23 mouse cellular contexts compared by ENCODE assay signal in genomic region chr8:104412805-104413532, GRCm38 (mm10). TPM values are rescaled to one million over a fixed set of nuclear protein-coding genes. Genes with fewer than 3 reads are reported as not detected.
DNase-seq lines count a peak whose midpoint lies in the region; ATAC-seq and TF ChIP-seq lines count a peak whose summit lies in the region.
"Had no signal": no experiment of that assay in that cellular context is flagged by ENCODE, and none has a peak within 500 bp of the region (broad histone marks: within the 10 kb centered on the region; RNA-seq: fewer than 3 reads in every experiment).

No protein-coding gene starts in this region.

- no peak for DNase-seq in heart, adult 9 months (ENCODE audit: low spot score in 2 of 2)
- DNase-seq in kidney, postnatal 14 days = peak; percentile 30
- DNase-seq in kidney, adult 11 months = no peak
- peak; percentile 24 for DNase-seq in CH12.LX (ENCODE audit: extremely low read depth)
- DNase-seq in brain, adult 2 months (ENCODE audit: low read depth, low spot score) = peak; percentile 52
- DNase-seq in T-cell, adult 2 months (ENCODE audit: low spot score) = no peak
- DNase-seq in layer of hippocampus, adult 9-10 months (ENCODE audit: low spot score) = no peak
- DNase-seq: adrenal gland, postnatal 36 days; cerebellum, adult 2 months; cerebellum, postnatal 36 days; forebrain, postnatal 0 days; gastrocnemius, adult 2 months; lung, postnatal 10 days; right cerebral cortex, postnatal 14 days; thymus, postnatal 36 days had no signal

- peak overlapping the region; percentile 69 for H3K27ac ChIP-seq in heart, embryonic 15.5 days
- H3K27ac ChIP-seq in CH12.LX (ENCODE audit: insufficient read depth, low read depth) = no peak overlapping the region
- H3K27ac ChIP-seq: embryonic facial prominence, embryonic 15.5 days; forebrain, embryonic 10.5 days; gastrocnemius, adult 2 months; hindbrain, embryonic 13.5 days; liver, embryonic 14.5 days; midbrain, embryonic 15.5 days; neural tube, embryonic 15.5 days had no signal

- H3K27me3 ChIP-seq in heart, embryonic 15.5 days = no peaks in the 10 kb centered on the region
- peaks cover 10% of the 10 kb centered on the region for H3K27me3 ChIP-seq in CH12.LX (replicated peaks)
- H3K27me3 ChIP-seq: embryonic facial prominence, embryonic 15.5 days; hindbrain, embryonic 13.5 days; midbrain, embryonic 15.5 days; neural tube, embryonic 15.5 days had no signal

- no peak overlapping the region for H3K9ac ChIP-seq in heart, embryonic 15.5 days
- no peak overlapping the region for H3K9ac ChIP-seq in CH12.LX (ENCODE audit: insufficient read depth, low read depth)
- H3K9ac ChIP-seq: embryonic facial prominence, embryonic 15.5 days; forebrain, postnatal 0 days; hindbrain, embryonic 13.5 days; liver, embryonic 14.5 days; midbrain, embryonic 15.5 days; neural tube, embryonic 15.5 days had no signal

- TF ChIP-seq POLR2A in CH12.LX (IDR thresholded peaks at IDR 0.05; ENCODE audit: low read depth, low read length) = no peak

- H3K4me1 ChIP-seq in heart, embryonic 15.5 days (replicated peaks) = peaks cover 27% of the 10 kb centered on the region
- peaks cover 18 to 43% of the 10 kb centered on the region in 2 experiments for H3K4me1 ChIP-seq in CH12.LX (ENCODE audit: control insufficient read depth in 1 of 2, insufficient read depth in 2 of 2)
- H3K4me1 ChIP-seq: hindbrain, embryonic 13.5 days; midbrain, embryonic 15.5 days; neural tube, embryonic 15.5 days had no signal

- no peak for ATAC-seq in heart, embryonic 15.5 days (replicated peaks; ENCODE audit: insufficient number of reproducible peaks, insufficient read depth, low FRiP score, low read depth)
- ATAC-seq: inflammation-experienced regulatory T-cells, adult 6 months had no signal

- H3K4me3 ChIP-seq in heart, embryonic 15.5 days = no peak overlapping the region
- no peak overlapping the region for H3K4me3 ChIP-seq in CH12.LX (replicated peaks in 1 of 3; ENCODE audit: low read depth in 2 of 3, low read length in 2 of 3, poor library complexity in 1 of 3)
- H3K4me3 ChIP-seq: embryonic facial prominence, embryonic 15.5 days; forebrain, embryonic 10.5 days; gastrocnemius, adult 2 months; hindbrain, embryonic 13.5 days; midbrain, embryonic 15.5 days; neural tube, embryonic 15.5 days had no signal

- in situ Hi-C loops in CH12.LX (cut with MboI; ENCODE audit: low pct_ligation_motif_present, low pct_unique_long_range_greater_than_20kb, low sequenced_read_pairs) = no loop called here

- no peak for TF ChIP-seq RAD21 in CH12.LX (IDR thresholded peaks at IDR 0.05; ENCODE audit: low read depth, low read length)

- WGBS in heart, embryonic 15.5 days = 31% methylated on average over 7 of the region's 7 CpGs

- no peaks in the 10 kb centered on the region for H3K79me2 ChIP-seq in CH12.LX (replicated peaks; ENCODE audit: control insufficient read depth, extremely low read depth, insufficient read depth, poor library complexity, severe bottlenecking)

- dilution Hi-C loops in CH12.LX (cut with MboI; ENCODE audit: extremely low pct_ligation_motif_present, extremely low pct_unique_long_range_greater_than_20kb, low sequenced_read_pairs) = no loop called here

- TF ChIP-seq CTCF in CH12.LX (conservative IDR thresholded peaks at IDR 0.05 in 1 of 2, IDR thresholded peaks at IDR 0.05 in 1 of 2; ENCODE audit: low read depth in 2 of 2, low read length in 2 of 2) = no peak

- peaks cover 17% of the 10 kb centered on the region; the same call in 1 of the 2 replicates for H3K36me3 ChIP-seq in heart, embryonic 15.5 days
- peaks cover 3 to 12% of the 10 kb centered on the region in 2 experiments for H3K36me3 ChIP-seq in CH12.LX (replicated peaks in 1 of 2; ENCODE audit: control insufficient read depth in 1 of 2, insufficient read depth in 1 of 2, low read length in 1 of 2)

- no peaks in the 10 kb centered on the region for H3K9me3 ChIP-seq in heart, embryonic 15.5 days (replicated peaks)
- H3K9me3 ChIP-seq in CH12.LX (replicated peaks; ENCODE audit: low read length) = peaks cover 4% of the 10 kb centered on the region
- H3K9me3 ChIP-seq: embryonic facial prominence, embryonic 15.5 days; forebrain, embryonic 10.5 days; hindbrain, embryonic 13.5 days; midbrain, embryonic 15.5 days; neural tube, embryonic 15.5 days had no signal

- H3K4me2 ChIP-seq in heart, embryonic 15.5 days = 0 out of 2 replicates have a peak overlapping the region, but pooled peaks have one; percentile 10
- H3K4me2 ChIP-seq in CH12.LX (ENCODE audit: insufficient read depth, low read depth, poor library complexity, severe bottlenecking) = no peak overlapping the region; the same call in 1 of the 2 replicates
- H3K4me2 ChIP-seq: embryonic facial prominence, embryonic 15.5 days; hindbrain, embryonic 13.5 days; midbrain, embryonic 15.5 days; neural tube, embryonic 15.5 days had no signal

- peak; percentile 49; the same call in 1 of the 2 replicates for TF ChIP-seq EP300 in CH12.LX (IDR thresholded peaks at IDR 0.05; ENCODE audit: low read length)

TF ChIP-seq in CH12.LX, 34 proteins besides CTCF, POLR2A, EP300 and RAD21:
- TF ChIP-seq MXI1 (IDR thresholded peaks at IDR 0.05; ENCODE audit: low read depth, low read length) = no peak
- no peak for TF ChIP-seq ZC3H11A (IDR thresholded peaks at IDR 0.05; ENCODE audit: low read depth, low read length)
- no peak for TF ChIP-seq RCOR1 (conservative IDR thresholded peaks at IDR 0.05; ENCODE audit: low read depth, low read length)
- TF ChIP-seq JUN (IDR thresholded peaks at IDR 0.05; ENCODE audit: insufficient read depth, low read depth, low read length) = no peak
- TF ChIP-seq KAT2A (IDR thresholded peaks at IDR 0.05; ENCODE audit: insufficient replicate concordance, low read length) = 0 out of 2 replicates have a peak, but pooled peaks have one; percentile 26
- TF ChIP-seq TCF12 (IDR thresholded peaks at IDR 0.05; ENCODE audit: low read depth, low read length) = 0 out of 2 replicates have a peak, but pooled peaks have one; percentile 19
- no peak for TF ChIP-seq HCFC1 (IDR thresholded peaks at IDR 0.05; ENCODE audit: low read depth, low read length)
- TF ChIP-seq NELFE (IDR thresholded peaks at IDR 0.05; ENCODE audit: low read depth, low read length) = no peak
- TF ChIP-seq ZNF384 (IDR thresholded peaks at IDR 0.05; ENCODE audit: low read depth, low read length) = no peak
- TF ChIP-seq SMC3 (IDR thresholded peaks at IDR 0.05; ENCODE audit: low read depth, low read length) = no peak
- no peak for TF ChIP-seq USF1 (IDR thresholded peaks at IDR 0.05; ENCODE audit: low read depth, low read length)
- TF ChIP-seq UBTF (IDR thresholded peaks at IDR 0.05; ENCODE audit: low read depth, low read length) = no peak
- no peak for TF ChIP-seq JUND (conservative IDR thresholded peaks at IDR 0.05; ENCODE audit: low read depth, low read length)
- TF ChIP-seq MAFK (IDR thresholded peaks at IDR 0.05; ENCODE audit: insufficient replicate concordance, low read length) = no peak

RNA-seq across cellular contexts. Expression of gene Cmtm4, which starts 17.4 kb away (rescaled TPM):
- 1.3 and 1.5 TPM in 2 replicates for polyA plus RNA-seq in heart, embryonic 15.5 days (2015; fragmentation: Nextera tagmentation; extraction: Ambion mirVana)
- total RNA-seq in CH12.LX (2012; rRNA removed) (2.3 and 2.7 TPM in 2 replicates), CH12.LX (2014; rRNA removed) (2.5 and 2.6 TPM in 2 replicates)
- 2.6 and 3.0 TPM in 2 replicates for polyA plus RNA-seq in CH12.LX (2012; ENCODE audit: insufficient read length, low read depth)

RNA-seq across cellular contexts. Expression of gene Dync1li2, which starts 29.9 kb away (rescaled TPM):
- 50.4 and 52.4 TPM in 2 replicates for polyA plus RNA-seq in heart, embryonic 15.5 days (2015; fragmentation: Nextera tagmentation; extraction: Ambion mirVana)
- total RNA-seq in CH12.LX (2012; rRNA removed) (12.7 and 15.8 TPM in 2 replicates), CH12.LX (2014; rRNA removed) (14.3 and 17.7 TPM in 2 replicates)
- polyA plus RNA-seq in CH12.LX (2012; ENCODE audit: insufficient read length, low read depth) = 22.8 and 30.4 TPM in 2 replicates

Comparison
In these comparisons a context has a peak if more than half of its experiments do, and no peak if none do; other contexts are left out.
1. DNase-seq: peak in kidney, postnatal 14 days (single experiment), CH12.LX (single experiment) and brain, adult 2 months (single experiment); none in heart, adult 9 months (0 of 2), kidney, adult 11 months (single experiment), T-cell, adult 2 months (single experiment) and layer of hippocampus, adult 9-10 months (single experiment).